Mouse (Mus musculus) heart, adult 2 months (tissue): ENCODE measurements at regions not wholly inside any gene's neighbourhood (a gene's known extent, or its start where the extent isn't known, plus 50 kb on each side); places are given as distances from the start of the nearest gene placed in this dataset.

Experiments
- DNase-seq, 2 experiments: peaks; one replicate each; pipeline ENCODE4 v3.0.0; 2021
- H3K27ac ChIP-seq: fragments of 200-600 bp; 2 replicates; pipeline ENCODE4 v1.8.1; 2022
- H3K27me3 ChIP-seq: fragments of 200-500 bp; 2 replicates; pipeline ENCODE4 v1.6.1; 2012; ENCODE audit warnings: mild to moderate bottlenecking, low read length, inconsistent platforms, mixed read lengths; ENCODE audit not compliant: control insufficient read depth, insufficient read depth
- H3K36me3 ChIP-seq: fragments of 200-500 bp; 2 replicates; pipeline ENCODE4 v1.6.1; 2012; ENCODE audit warnings: low read length, inconsistent platforms; ENCODE audit not compliant: control insufficient read depth, insufficient read depth
- H3K4me1 ChIP-seq: fragments of 200-500 bp; 2 replicates; pipeline ENCODE4 v1.6.1; 2011; ENCODE audit warnings: low read length; ENCODE audit not compliant: control insufficient read depth, insufficient read depth
- H3K4me3 ChIP-seq: fragments of 200-600 bp; 2 replicates; pipeline ENCODE4 v1.8.1; 2022
- H3K79me2 ChIP-seq: fragments of 200-500 bp; replicated peaks from 2 replicates; pipeline ENCODE4 v1.6.1; 2012; ENCODE audit warnings: mild to moderate bottlenecking, inconsistent platforms, low read length, moderate library complexity, mixed read lengths; ENCODE audit not compliant: control insufficient read depth, insufficient read depth
- H3K9ac ChIP-seq: fragments of 200-500 bp; 2 replicates; pipeline ENCODE4 v1.6.1; 2012; ENCODE audit warnings: low read depth, mild to moderate bottlenecking, control low read depth, inconsistent platforms, low read length, mixed read lengths
- CTCF ChIP-seq: fragments of 200-600 bp; IDR thresholded peaks from 2 replicates; pipeline ENCODE4 v1.8.1; 2022; ENCODE audit warnings: antibody characterized with exemption, mild to moderate bottlenecking, moderate library complexity
- EP300 ChIP-seq: fragments of 200-500 bp; IDR thresholded peaks from 2 replicates; pipeline ENCODE4 v1.6.1; 2011; ENCODE audit warnings: low read depth, low read length, control low read depth; ENCODE audit not compliant: insufficient read depth
- POLR2A ChIP-seq: fragments of 200-500 bp; IDR thresholded peaks from 2 replicates; pipeline ENCODE4 v1.6.1; 2011; ENCODE audit warnings: mild to moderate bottlenecking, low read depth, low read length, control low read depth; ENCODE audit not compliant: insufficient read depth
- WGBS: fragments of 180-500 bp; shearing (Covaris S2); methylation state at CpG from one replicate; pipeline ENCODE4 v1.1.7; 2018; 5-methylcytosine and 5-hydroxymethylcytosine counted together
- intact Hi-C: fragments of 180-260 bp; cut with DNase I; formaldehyde crosslinking; loops from one replicate; pipeline ENCODE4 v1.15.1; 2025

GRCm38 (mm10) chr8:93626807-93627526 lies 91.3 kb upstream of the Ces5a start:
- H3K4me3 ChIP-seq: no peak overlapping the region
- H3K36me3 ChIP-seq: no peaks in the 10 kb centered on the region
- H3K79me2 ChIP-seq: no peaks in the 10 kb centered on the region
- DNase-seq: peak; percentile 48 to 49
- no peaks in the 10 kb centered on the region for H3K27me3 ChIP-seq
- intact Hi-C loops: no loop called here
- TF ChIP-seq EP300: no peak
- no peak for TF ChIP-seq CTCF
- no peak for TF ChIP-seq POLR2A
- no peaks in the 10 kb centered on the region; the same call in 1 of the 2 replicates for H3K4me1 ChIP-seq
- no peak overlapping the region for H3K27ac ChIP-seq
- WGBS: 20% methylated on average over 18 of the region's 18 CpGs
- no peak overlapping the region for H3K9ac ChIP-seq

DNA sequence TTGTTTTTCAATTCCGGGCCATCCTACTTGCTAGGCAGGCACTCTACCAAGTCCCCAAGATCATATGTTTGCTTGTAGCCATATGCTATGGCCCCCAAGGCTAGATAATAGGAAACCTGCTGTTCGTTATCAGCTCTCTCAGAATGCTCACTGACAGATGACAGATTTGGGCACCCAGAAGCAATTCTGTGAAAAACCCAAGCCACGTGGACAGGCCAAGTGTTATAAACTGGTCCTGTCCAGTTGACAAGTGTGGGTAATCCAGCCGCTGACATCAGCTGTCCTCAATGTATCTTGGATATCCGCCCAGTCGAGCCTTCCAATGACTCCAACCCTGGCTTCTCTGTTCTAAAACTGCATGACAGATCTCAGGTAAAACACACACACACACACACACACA lies 92.0 kb upstream of the Ces5a start:
- Histone ChIP-seq H3K79me2 (no peaks in the 10 kb centered on the region), H3K4me1 (no peaks in the 10 kb centered on the region; the same call in 1 of the 2 replicates), H3K4me3 (no peak overlapping the region), H3K27me3 (no peaks in the 10 kb centered on the region), H3K9ac (no peak overlapping the region), H3K36me3 (no peaks in the 10 kb centered on the region), H3K27ac (no peak overlapping the region)
- DNase-seq: peak in 1 of 2 experiments; percentile 20
- intact Hi-C loops: no loop called here
- 31% methylated on average over 6 of the region's 6 CpGs for WGBS
- TF ChIP-seq EP300: no peak

DNA sequence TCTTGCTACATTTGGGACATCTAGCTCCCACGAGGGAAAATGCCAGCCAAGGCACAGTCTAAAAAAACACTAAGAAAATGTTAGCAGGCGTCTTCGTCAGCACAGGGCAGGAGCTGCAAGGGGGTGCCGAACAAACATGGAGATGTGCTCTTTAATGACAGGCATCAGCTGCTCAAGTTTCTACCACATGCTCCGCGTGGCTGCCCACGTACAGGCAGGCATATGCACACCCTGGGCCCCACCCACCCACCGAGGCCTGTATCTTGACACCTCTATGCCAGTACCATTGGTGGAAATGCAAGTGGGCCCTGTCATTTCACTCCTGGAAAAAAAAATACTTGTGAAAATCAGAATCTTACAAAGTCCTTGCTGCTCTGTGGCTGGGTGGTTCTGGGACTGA lies 97.3 kb upstream of the Ces5a start:
- Histone ChIP-seq H3K79me2 (no peaks in the 10 kb centered on the region), H3K4me3 (no peak overlapping the region), H3K27me3 (no peaks in the 10 kb centered on the region), H3K9ac (no peak overlapping the region), H3K36me3 (no peaks in the 10 kb centered on the region), H3K27ac (no peak overlapping the region), H3K4me1 (no peaks in the 10 kb centered on the region)
- intact Hi-C loops: no loop called here
- DNase-seq: no peak
- 80% methylated on average over 8 of the region's 8 CpGs for whole genome bisulfite sequencing
- no peak for TF ChIP-seq CTCF
- TF ChIP-seq EP300: no peak
- no peak for TF ChIP-seq POLR2A

DNA sequence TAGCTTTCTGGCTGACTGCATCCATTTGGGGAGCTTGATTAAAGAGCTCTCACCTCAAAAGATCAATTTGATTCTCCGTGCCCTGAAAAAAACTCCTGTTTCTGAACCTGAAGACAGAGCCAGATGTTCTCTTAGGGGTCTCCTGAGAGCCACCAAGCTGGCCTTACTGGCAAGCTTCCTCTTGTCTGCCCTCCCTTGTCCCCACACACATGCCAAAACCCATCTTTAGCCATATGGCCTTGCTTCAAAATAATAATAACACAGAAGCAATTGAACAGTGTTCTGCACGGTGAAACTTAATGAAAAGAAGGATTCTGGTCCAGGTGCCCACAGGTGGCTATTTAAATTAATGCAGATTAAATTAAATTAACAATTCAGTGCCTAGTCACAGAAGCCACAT lies 107.1 kb upstream of the Ces5a start:
- H3K4me3 ChIP-seq: no peak overlapping the region
- WGBS: 60% methylated on average over 2 of the region's 2 CpGs
- DNase-seq: no peak
- no peaks in the 10 kb centered on the region for H3K27me3 ChIP-seq
- no peak overlapping the region for H3K27ac ChIP-seq
- intact Hi-C loops: no loop called here
- no peaks in the 10 kb centered on the region for H3K79me2 ChIP-seq
- no peak for TF ChIP-seq POLR2A
- TF ChIP-seq CTCF: no peak
- no peak for TF ChIP-seq EP300
- no peaks in the 10 kb centered on the region for H3K4me1 ChIP-seq
- no peak overlapping the region for H3K9ac ChIP-seq
- H3K36me3 ChIP-seq: no peaks in the 10 kb centered on the region

DNA sequence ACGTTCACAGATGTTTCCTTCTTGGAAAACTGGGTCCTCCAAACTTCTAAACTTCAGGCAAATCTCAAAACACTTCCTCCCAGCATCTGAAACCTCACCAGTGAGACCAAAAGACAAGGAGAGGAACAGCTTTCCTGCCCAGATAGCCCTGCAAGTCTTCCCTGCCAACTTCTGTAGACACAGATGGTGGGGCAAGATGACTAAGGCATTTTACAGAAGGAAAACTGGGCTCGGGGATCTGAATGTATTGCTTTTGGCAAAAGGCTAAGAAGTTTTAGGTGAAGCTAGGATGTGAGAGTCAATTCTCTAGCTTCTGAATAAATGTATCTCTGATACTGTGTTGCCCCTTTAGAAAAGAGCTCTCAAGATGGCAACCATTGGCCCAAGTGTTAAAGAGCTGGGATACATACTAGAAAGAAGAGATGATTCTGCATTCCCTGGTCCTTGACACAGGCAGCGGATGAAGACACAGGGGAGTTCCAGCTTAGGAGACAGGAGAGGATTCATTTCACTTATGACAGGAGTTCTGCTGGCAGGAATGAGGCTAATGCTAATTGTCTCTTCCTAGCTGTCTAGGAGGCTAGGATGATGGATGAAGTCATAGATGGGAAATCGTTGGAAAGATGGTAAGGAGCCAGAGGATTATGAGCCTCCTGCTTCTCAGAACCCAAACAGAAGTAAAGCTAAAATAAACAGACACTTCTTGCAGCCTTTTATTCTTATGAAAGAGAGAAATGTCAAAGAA lies 108.0 kb upstream of the Ces5a start:
- intact Hi-C loops: no loop called here
- H3K4me3 ChIP-seq: no peak overlapping the region
- no peak overlapping the region for H3K9ac ChIP-seq
- no peaks in the 10 kb centered on the region for H3K27me3 ChIP-seq
- 71% methylated on average over 4 of the region's 4 CpGs for WGBS
- TF ChIP-seq CTCF (no peak), EP300 (no peak), POLR2A (no peak)
- no peaks in the 10 kb centered on the region for H3K4me1 ChIP-seq
- H3K79me2 ChIP-seq: no peaks in the 10 kb centered on the region
- no peaks in the 10 kb centered on the region for H3K36me3 ChIP-seq
- DNase-seq: no peak
- H3K27ac ChIP-seq: no peak overlapping the region

DNA sequence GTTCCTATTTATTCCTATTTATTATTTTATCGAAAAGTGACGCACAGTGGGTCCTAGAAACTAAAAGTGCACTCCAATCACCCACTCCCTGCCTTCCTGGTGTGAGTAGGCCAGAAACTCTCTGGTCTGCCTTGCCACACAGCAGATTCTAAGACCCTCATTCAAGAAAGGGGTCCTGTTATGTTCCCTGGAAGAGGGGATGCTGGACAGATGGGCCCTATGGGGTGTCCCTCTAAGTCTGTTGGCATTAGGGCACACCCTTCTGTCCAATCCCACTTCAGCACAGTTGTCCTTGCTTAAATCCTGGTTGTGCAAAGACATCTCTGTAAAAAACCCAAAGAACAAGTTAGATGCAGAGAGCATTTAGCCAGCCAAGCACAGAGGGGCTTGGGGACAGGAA lies 117.8 kb upstream of the Ces5a start:
- H3K36me3 ChIP-seq: no peaks in the 10 kb centered on the region
- TF ChIP-seq CTCF: no peak
- no peaks in the 10 kb centered on the region; the same call in 1 of the 2 replicates for H3K27me3 ChIP-seq
- no peak overlapping the region for H3K27ac ChIP-seq
- H3K4me3 ChIP-seq: no peak overlapping the region
- H3K79me2 ChIP-seq: no peaks in the 10 kb centered on the region
- no peaks in the 10 kb centered on the region for H3K4me1 ChIP-seq
- intact Hi-C loops: no loop called here
- H3K9ac ChIP-seq: no peak overlapping the region
- WGBS: 88% methylated on average over 2 of the region's 2 CpGs
- no peak for DNase-seq
